Mouse (Mus musculus): ENCODE data around the gene Exosc3. TPM values are rescaled to one million over a fixed set of nuclear protein-coding genes. Genes with fewer than 3 reads are reported as not detected.

Exosc3 gene
- polyA plus RNA-seq, 1 experiment from 2014 or later = 47.9 TPM

DNA sequence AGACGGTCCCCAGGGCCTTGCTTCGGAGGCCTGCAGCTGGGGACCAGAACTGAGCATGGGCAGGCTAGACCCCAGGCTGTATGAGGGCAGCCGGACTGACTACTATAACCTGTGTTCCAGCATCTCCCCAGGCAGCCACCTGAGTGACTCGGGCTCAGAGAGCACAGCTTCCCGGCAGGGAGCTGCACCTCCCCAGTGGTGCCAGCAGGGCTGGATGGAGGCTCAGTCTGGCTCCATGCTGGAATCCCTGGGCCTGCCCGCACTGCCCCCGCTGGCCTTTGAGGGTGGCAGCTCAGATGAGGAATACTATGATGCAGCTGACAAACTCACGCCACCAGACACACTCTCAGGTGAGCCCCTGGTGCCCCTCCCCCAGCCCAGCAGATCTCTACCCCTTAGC lies 63.2 kb downstream of the Exosc3 start:
- Histone ChIP-seq H3K27ac (replicated peaks) (no peak overlapping the region), H3K4me2 (no peak overlapping the region), H3K9me3 (replicated peaks) (no peaks in the 10 kb centered on the region), H3K4me3 (replicated peaks) (no peak overlapping the region), H3K4me1 (replicated peaks) (no peaks in the 10 kb centered on the region), H3K36me3 (replicated peaks) (no peaks in the 10 kb centered on the region), H3K27me3 (no peaks in the 10 kb centered on the region), H3K9ac (no peak overlapping the region)
- no peak for ATAC-seq (ENCODE audit: insufficient read depth)
- WGBS (ENCODE audit: insufficient replicate concordance) = 63% methylated on average over 8 of the region's 8 CpGs

DNA sequence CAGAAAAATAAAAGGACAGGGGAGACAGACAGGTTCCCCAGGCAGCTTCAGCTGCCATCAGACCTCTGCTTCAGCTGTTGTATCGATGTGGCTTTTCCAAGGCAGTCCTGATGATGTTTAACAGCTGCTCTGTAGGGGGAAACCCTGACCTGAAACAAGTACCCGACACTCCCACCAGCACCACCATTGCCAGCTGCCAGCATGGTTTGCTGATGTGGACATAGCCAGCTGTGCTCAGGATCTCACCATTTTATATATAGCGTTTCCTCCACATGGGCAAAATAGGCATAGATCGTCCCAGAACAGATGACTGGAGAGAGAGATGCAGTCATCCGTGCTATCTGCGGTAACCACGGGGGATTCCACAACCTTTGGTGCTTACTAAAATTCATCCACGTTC lies 66.8 kb downstream of the Exosc3 start:
- no peak overlapping the region for H3K27ac ChIP-seq (replicated peaks)
- no peak overlapping the region for H3K4me2 ChIP-seq
- H3K4me1 ChIP-seq (replicated peaks) = no peaks in the 10 kb centered on the region
- no peak overlapping the region for H3K4me3 ChIP-seq (replicated peaks)
- no peak for ATAC-seq (ENCODE audit: insufficient read depth)
- no peaks in the 10 kb centered on the region for H3K9me3 ChIP-seq (replicated peaks)
- no peaks in the 10 kb centered on the region for H3K36me3 ChIP-seq (replicated peaks)
- H3K27me3 ChIP-seq = no peaks in the 10 kb centered on the region
- H3K9ac ChIP-seq = no peak overlapping the region
- WGBS (ENCODE audit: insufficient replicate concordance) = 68% methylated on average over 8 of the region's 8 CpGs

DNA sequence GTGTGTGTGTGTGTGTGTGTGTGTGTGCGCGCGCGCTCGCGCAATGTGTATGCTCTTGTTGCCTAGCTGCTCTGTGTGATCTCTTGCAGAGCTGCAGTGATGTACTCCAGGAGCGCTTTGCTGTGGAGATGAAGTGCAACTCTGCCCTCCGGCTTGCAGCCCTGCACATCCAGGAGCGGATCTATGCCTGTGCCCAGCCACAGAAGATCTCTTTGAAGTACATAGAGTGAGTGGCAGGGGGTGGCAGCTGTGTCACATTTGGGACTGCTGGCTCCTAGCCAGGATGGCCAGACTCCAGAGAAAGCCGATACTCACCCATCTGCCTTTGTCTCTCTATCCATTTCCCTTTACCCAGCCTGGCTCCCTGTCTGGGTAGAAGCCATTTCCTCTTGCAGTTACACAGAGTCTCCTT lies 71.5 kb downstream of the Exosc3 start:
- H3K27ac ChIP-seq (replicated peaks) = no peak overlapping the region
- peaks cover 20% of the 10 kb centered on the region for H3K4me1 ChIP-seq (replicated peaks)
- H3K9ac ChIP-seq = no peak overlapping the region
- no peaks in the 10 kb centered on the region for H3K27me3 ChIP-seq
- no peak overlapping the region for H3K4me3 ChIP-seq (replicated peaks)
- 85% methylated on average over 10 of the region's 10 CpGs for WGBS (ENCODE audit: insufficient replicate concordance)
- ATAC-seq (ENCODE audit: insufficient read depth) = no peak
- H3K36me3 ChIP-seq (replicated peaks) = no peaks in the 10 kb centered on the region
- H3K4me2 ChIP-seq = no peak overlapping the region
- H3K9me3 ChIP-seq (replicated peaks) = no peaks in the 10 kb centered on the region

DNA sequence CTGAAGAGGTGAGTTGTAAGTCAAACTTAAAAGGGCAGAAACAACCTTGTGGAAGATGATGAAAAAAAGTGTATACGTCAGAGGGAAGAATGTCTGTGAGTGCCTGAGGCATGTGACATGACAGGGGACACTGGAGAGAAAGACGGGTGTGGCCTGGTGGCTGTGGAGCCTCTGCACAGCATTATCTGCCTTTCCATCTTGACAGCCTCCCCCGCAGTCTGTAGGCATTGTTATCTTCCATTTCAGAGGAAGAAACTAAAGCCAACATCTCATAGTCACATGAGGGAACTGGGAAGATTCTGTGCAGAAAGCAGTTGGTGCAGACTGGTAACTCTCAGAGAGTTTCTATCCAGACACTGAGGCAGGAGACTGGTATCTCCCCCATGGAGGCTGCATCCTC lies 74.6 kb downstream of the Exosc3 start:
- Histone ChIP-seq H3K27me3 (no peaks in the 10 kb centered on the region), H3K36me3 (replicated peaks) (no peaks in the 10 kb centered on the region), H3K4me1 (replicated peaks) (peaks cover 20% of the 10 kb centered on the region), H3K4me3 (replicated peaks) (no peak overlapping the region), H3K27ac (replicated peaks) (no peak overlapping the region), H3K9ac (no peak overlapping the region), H3K4me2 (peak overlapping the region; percentile 29), H3K9me3 (replicated peaks) (no peaks in the 10 kb centered on the region)
- 20% methylated on average over 3 of the region's 3 CpGs for WGBS (ENCODE audit: insufficient replicate concordance)
- ATAC-seq (ENCODE audit: insufficient read depth) = peak; percentile 86

Other genes with a start within 250 kb of the Exosc3 start
- 115 and 126 TPM in 2 replicates for gene Tomm5, start 234.6 kb downstream of the Exosc3 start, polyA plus RNA-seq (2015; fragmentation: Nextera tagmentation; extraction: Ambion mirVana)
- 0.13 and 0.25 TPM in 2 replicates for gene Frmpd1, start 157.9 kb downstream of the Exosc3 start, polyA plus RNA-seq (2015; fragmentation: Nextera tagmentation; extraction: Ambion mirVana)
- gene Trmt10b, start 45.6 kb downstream of the Exosc3 start, polyA plus RNA-seq (2015; fragmentation: Nextera tagmentation; extraction: Ambion mirVana) = 3.7 and 4.9 TPM in 2 replicates
- 5.7 and 6.9 TPM in 2 replicates for gene Dcaf10, start 631 bp downstream of the Exosc3 start, polyA plus RNA-seq (2015; fragmentation: Nextera tagmentation; extraction: Ambion mirVana)
- gene Slc25a51, start 66.0 kb upstream of the Exosc3 start, polyA plus RNA-seq (2015; fragmentation: Nextera tagmentation; extraction: Ambion mirVana) = 72.8 and 74.4 TPM in 2 replicates
- 2.9 and 3.9 TPM in 2 replicates for gene Shb, start 189.7 kb upstream of the Exosc3 start, polyA plus RNA-seq (2015; fragmentation: Nextera tagmentation; extraction: Ambion mirVana)

Data from liver, embryonic 15.5 days (tissue).